Mouse (Mus musculus) gastrocnemius, postnatal 25 days (tissue): Measurements from ENCODE around the gene Fip1l1. TPM values are rescaled to one million over a fixed set of nuclear protein-coding genes. Genes with fewer than 3 reads are reported as not detected.

Experiments
- DNase-seq: peaks from one replicate; pipeline ENCODE4 v3.0.0; 2022
- total RNA-seq, 2 experiments: library from RNA; stranded (reverse); gene quantifications; 1 replicate in 1 of 2; 2 replicates in 1 of 2; pipeline ENCODE4 v1.2.3; 2021

Fip1l1 gene
- total RNA-seq, 2 experiments from 2014 or later = 16.8 to 17.6 TPM

GRCm38 (mm10) chr5:74613491-74614151 lies 78.4 kb downstream of the Fip1l1 start:
- no peak for DNase-seq

GRCm38 (mm10) chr5:74617816-74618572 lies 82.7 kb downstream of the Fip1l1 start:
- no peak for DNase-seq

- no peak for DNase-seq
Observed at GRCm38 (mm10) chr5:74618573-74619059, 83.4 kb downstream of the Fip1l1 start.

GRCm38 (mm10) chr5:74621691-74622470 lies 86.6 kb downstream of the Fip1l1 start:
- no peak for DNase-seq

GRCm38 (mm10) chr5:74623316-74624000 lies 88.2 kb downstream of the Fip1l1 start:
- no peak for DNase-seq

- no peak for DNase-seq
Observed at GRCm38 (mm10) chr5:74624385-74624784, 89.1 kb downstream of the Fip1l1 start.

GRCm38 (mm10) chr5:74628001-74628400 lies 92.8 kb downstream of the Fip1l1 start:
- no peak for DNase-seq

GRCm38 (mm10) chr5:74632369-74633114 lies 97.3 kb downstream of the Fip1l1 start:
- peak; percentile 70 for DNase-seq

GRCm38 (mm10) chr5:74633453-74633852 lies 98.2 kb downstream of the Fip1l1 start:
- no peak for DNase-seq

GRCm38 (mm10) chr5:74634391-74634790 lies 99.1 kb downstream of the Fip1l1 start:
- DNase-seq = no peak

GRCm38 (mm10) chr5:74639516-74639915 lies 104.3 kb downstream of the Fip1l1 start:
- DNase-seq = no peak

- DNase-seq = no peak
Observed at GRCm38 (mm10) chr5:74640504-74640903, 105.3 kb downstream of the Fip1l1 start.

- no peak for DNase-seq
Observed at GRCm38 (mm10) chr5:74641000-74641399, 105.8 kb downstream of the Fip1l1 start.

- DNase-seq = no peak
Observed at GRCm38 (mm10) chr5:74642291-74642690, 107.0 kb downstream of the Fip1l1 start.

- no peak for DNase-seq
Observed at GRCm38 (mm10) chr5:74647584-74647984, 112.3 kb downstream of the Fip1l1 start.

- DNase-seq = no peak
Observed at GRCm38 (mm10) chr5:74648216-74648615, 113.0 kb downstream of the Fip1l1 start.

Other genes starting within 250 kb of the Fip1l1 start
- 10 to 100 TPM in 1 of 2 experiments, 1 to 10 TPM in 1; 9.5 to 11.7 TPM for gene Scfd2, start 3.7 kb upstream of the Fip1l1 start, total RNA-seq
- 1 to 10 TPM; 1.5 to 2.7 TPM for gene Lnx1, start 167.5 kb downstream of the Fip1l1 start, total RNA-seq